Mouse (Mus musculus) kidney, postnatal 10 days (tissue): ENCODE data around the gene Zfp398.

ENCODE experiments used
- DNase-seq: peaks from one replicate; pipeline ENCODE4 v3.0.0; 2021; ENCODE audit warnings: mixed read lengths

The Zfp398 gene

DNA sequence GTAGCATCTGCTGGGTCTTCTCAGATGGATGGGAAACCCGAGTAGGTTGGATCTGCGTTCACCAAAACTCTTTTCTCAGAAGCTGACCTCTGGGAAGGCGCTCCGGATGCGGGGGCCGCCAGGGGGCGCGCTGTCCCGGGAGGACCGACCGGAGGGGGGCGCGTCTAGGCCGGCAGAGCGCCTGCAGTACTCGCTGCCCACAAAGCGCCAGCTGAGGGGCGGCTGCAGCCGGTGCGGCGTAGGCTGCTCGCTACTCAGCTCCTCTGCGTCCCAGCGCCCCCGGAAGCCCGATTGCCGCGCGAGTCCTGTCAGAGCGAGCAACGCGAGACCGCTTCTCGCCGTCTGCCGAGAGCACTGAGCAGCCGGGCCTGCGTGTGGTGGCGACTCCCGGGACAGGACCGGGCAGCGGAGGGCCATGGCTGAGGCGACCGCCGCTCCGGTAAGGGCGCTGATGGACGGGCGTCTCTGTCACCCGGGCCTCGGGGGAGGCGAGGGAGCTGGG is at the start of gene Zfp398:
Gene Zfp398, plus strand, starts transcription at position 180 of the 502 bp plus-strand sequence.
- DNase-seq, result peak; percentile 97

DNA sequence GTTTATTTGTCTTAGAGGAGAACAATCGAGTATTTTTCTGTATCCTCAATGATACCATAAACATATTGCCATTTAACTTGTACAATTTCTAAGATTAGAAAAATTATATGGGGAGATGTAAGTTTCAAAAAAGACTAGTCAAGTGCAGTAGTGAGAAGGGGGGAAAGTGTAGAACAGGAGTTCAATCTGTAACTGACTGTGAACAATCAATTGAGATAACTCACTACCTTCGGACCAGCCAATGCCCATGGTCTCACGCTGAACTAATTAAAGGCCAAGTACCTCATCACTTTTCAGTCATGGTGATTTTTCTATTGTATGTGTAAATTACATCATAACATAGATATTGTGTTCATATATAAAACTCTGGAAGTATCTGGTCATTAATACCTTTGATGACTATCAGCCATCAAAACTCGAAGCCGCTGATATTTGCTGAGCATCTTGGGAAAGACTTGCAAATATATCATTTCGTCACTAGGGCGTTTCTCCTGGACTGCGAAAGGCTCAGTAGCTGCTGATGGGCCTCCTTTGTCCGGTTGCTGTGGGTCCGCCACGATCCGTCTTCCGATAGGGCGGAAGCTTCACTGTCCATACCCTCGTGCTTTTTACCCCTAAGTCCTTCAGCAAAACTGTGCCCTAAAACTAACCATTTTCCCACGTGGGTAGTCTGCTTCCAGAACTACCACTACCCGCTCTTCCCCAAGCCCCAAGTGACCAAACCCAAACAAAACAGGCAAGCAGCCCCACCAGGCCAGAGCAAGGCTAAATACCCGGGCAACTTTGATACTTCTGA is 47.3 kb upstream of the Zfp398 start:
- DNase-seq, result peak; percentile 87

GRCm38 (mm10) chr6:47788821-47789220 is 46.6 kb upstream of the Zfp398 start:
- DNase-seq, result no peak

- peak; percentile 46 for DNase-seq
Observed at GRCm38 (mm10) chr6:47790745-47791144, 44.7 kb upstream of the Zfp398 start.

- DNase-seq, result no peak
Observed at GRCm38 (mm10) chr6:47792533-47792932, 42.9 kb upstream of the Zfp398 start.

DNA sequence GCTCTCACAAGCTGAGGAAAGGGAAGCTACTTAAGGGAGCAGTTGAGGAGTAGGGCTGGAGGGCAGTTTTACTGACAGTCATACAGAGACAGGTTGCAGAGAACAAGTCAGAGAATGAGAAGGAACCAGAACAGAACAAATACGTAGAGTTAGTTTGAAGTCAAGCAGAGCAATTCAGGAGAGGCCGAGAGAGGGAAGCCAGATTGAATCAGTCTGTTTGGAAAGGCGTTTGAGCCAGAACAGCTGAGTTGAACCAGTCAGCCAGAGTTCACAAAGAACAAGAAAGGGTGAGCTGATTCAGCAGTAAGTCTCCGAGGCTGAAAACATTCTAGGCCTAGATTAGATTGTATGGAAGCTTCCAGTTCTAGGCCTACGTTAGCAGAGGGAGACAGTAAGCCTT is 42.2 kb upstream of the Zfp398 start:
- DNase-seq, result no peak

DNA sequence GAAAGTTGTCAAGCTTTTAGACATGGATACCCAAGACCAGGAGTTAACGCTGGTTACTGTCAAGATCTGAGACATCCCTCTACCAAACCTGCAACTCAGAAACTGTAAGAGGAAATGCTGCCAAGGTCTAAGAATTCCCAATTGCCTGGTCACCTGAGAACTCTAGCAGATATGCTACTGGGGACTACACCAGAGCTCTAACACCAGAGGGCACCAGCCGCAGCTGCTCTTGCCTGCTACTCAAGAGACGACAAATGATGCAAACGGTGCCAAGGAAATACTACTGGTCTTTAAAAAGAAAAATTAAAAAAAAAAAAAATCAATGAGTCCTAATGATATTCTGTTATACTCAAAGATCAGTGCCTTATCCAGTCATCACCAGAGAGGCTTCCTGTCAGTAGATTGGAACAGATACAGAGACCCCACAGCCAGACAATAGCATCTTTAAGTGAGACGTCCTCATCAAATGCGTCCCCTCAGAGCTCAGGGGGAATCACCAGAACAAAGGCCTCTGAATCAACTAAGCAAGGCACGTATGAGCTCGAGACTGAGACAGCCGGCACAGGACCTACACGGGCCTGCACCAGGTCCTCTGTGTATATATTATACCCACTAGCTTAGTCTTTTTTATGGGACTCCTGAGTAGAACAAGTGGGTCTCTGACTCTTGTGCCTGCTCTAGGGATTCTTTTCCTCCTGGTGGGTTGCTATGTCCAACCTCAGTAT is 41.2 kb upstream of the Zfp398 start:
- peak; percentile 70 for DNase-seq

DNA sequence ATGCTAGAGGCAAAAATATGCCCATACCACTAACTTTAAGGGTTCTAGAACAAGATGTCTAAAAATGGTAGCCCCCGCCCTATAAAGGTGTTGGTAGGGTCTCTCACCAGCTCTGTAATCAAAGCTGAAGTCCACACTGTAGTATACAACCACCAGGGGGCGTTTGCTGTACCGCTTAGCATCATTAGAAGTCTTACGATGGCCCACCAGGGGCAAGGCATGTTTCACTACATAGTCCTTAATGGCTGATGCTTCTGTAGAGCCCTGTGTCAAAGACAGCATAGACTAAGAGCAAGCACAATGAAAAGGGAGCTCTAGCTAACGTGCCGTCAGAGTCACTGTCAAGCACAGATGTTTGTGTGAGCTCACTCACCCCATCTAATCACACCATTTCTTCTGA is 36.4 kb upstream of the Zfp398 start:
- peak; percentile 80 for DNase-seq

GRCm38 (mm10) chr6:47805520-47805919 is 29.9 kb upstream of the Zfp398 start:
- no peak for DNase-seq

DNA sequence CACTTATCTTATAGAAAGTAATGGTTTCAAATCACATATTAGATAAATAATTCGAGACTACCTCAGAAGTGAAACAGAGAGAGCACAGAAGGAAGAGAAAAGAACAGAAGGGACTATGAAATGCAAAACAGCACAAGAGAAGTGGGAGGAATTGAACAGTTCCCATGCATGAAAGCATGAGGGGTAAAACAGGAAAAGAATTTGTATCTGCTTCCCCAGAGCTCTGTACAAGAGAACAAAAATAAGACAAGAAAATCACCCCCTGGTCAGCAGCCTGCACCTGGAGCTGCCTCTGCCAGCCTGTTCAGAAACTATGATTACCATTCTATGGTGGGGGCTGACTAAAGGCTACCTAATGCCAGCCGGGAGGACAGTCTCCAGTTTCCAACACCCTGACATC is 28.0 kb upstream of the Zfp398 start:
- DNase-seq, result no peak

DNA sequence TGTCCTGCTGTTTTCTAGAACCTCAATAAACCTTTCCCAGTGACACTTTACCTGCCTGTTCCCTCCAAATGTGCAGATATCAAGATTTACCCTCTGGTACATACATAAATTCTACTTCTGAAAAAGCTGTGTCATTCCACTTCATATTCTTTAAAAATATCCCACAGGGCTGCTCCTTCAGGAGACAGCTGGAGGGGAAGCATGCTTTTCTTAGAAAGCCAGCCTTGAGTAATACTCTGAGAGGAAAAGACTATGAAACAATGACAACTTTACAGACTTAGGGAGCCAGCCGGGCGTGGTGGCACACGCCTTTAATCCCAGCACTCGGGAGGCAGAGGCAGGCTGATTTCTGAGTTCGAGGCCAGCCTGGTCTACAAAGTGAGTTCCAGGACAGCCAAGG is 26.9 kb upstream of the Zfp398 start:
- DNase-seq, result no peak

DNA sequence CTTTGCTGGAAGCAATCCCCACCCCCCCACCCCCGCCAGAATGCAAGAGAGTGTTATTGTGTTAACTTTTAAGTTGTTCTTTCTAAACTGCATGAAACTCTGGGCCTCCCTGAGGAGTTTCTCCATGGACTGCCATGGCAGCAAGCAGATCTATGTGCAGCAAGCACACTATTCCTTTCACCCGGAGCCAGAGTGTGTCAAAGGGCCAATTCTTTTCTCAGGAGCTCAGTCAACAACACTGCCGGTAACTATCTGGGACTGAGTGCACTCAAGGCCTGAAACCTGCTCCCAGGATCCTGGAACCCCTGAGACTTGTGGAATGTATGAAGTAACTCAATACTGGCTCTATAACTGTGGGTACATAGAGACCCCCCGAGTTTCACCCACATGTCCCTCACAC is 26.4 kb upstream of the Zfp398 start:
- no peak for DNase-seq

DNA sequence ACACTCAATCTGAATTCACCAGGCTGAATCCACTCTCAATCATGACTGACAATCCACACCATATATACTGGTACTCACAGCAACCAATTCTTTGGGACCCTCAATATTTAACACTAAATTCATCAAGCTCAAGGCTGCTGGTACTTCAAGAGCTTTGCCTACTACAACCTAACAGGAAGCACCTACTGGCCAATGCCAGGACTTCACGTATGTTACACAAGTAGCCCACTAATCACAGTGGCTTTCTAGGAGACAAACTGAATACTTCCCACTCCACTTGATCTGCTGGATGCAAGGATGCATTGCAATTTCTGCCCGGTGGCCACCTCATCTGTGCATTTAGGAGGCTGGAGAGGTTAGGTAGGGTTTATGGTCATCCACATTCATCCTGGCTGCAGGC is 25.3 kb upstream of the Zfp398 start:
- DNase-seq, result no peak

- DNase-seq, result no peak
Observed at GRCm38 (mm10) chr6:47811324-47811723, 24.1 kb upstream of the Zfp398 start.

- no peak for DNase-seq
Observed at GRCm38 (mm10) chr6:47812271-47812915, 23.1 kb upstream of the Zfp398 start.

- DNase-seq, result peak; percentile 99
Observed at GRCm38 (mm10) chr6:47813257-47813878, 22.1 kb upstream of the Zfp398 start, which contains the start of gene Pdia4. Gene Pdia4 (minus strand): TSS chr6:47813430.

GRCm38 (mm10) chr6:47816151-47816550 is 19.3 kb upstream of the Zfp398 start:
- DNase-seq, result no peak

- no peak for DNase-seq
Observed at GRCm38 (mm10) chr6:47818721-47819120, 16.7 kb upstream of the Zfp398 start.

- no peak for DNase-seq
Observed at GRCm38 (mm10) chr6:47819626-47820325, 15.7 kb upstream of the Zfp398 start.

- DNase-seq, result no peak
Observed at GRCm38 (mm10) chr6:47821236-47821635, 14.2 kb upstream of the Zfp398 start.

GRCm38 (mm10) chr6:47821776-47822175 is 13.7 kb upstream of the Zfp398 start:
- DNase-seq, result no peak

DNA sequence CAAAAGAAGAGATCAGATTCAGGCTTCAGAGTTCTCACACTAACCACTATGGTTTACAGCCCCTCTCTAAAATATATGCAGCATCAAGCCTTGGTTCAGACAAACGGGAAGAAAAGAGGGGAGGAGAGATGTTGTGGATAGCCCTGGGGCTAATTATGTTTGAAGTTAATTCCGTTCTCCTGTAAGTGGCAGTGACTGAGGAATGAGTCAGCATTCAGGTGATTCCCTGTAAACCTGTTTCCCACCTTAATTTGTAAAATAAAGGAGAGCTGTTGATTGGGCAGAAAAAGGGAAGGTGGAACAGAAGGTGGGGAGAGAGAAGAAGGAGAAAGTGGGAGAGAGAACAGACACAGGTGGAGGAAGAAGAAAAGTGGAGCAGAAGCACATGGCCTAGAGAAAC is 11.2 kb upstream of the Zfp398 start:
- DNase-seq, result no peak
